Mouse (Mus musculus) bone marrow, adult 2 months (tissue): ENCODE measurements around the gene Pmepa1. TPM values are rescaled to one million over a fixed set of nuclear protein-coding genes. Genes with fewer than 3 reads are reported as not detected.

ENCODE experiments used
- H3K27ac ChIP-seq: fragments of 200-500 bp; 2 replicates; pipeline ENCODE4 v1.5.1; 2012; ENCODE audit warnings: low read depth, mild to moderate bottlenecking, control low read depth, inconsistent platforms, low read length; ENCODE audit not compliant: control insufficient read depth, poor library complexity, insufficient read depth
- H3K4me1 ChIP-seq: fragments of 200-500 bp; 2 replicates; pipeline ENCODE4 v1.6.1; 2011; ENCODE audit warnings: low read length; ENCODE audit not compliant: control insufficient read depth, insufficient read depth
- H3K4me3 ChIP-seq: fragments of 200-500 bp; replicated peaks from 2 replicates; pipeline ENCODE3; 2011; ENCODE audit warnings: mild to moderate bottlenecking, low read depth, low read length, control low read depth; ENCODE audit not compliant: control insufficient read depth
- CTCF ChIP-seq: fragments of 200-500 bp; IDR thresholded peaks from 2 replicates; pipeline ENCODE4 v1.5.1; 2011; ENCODE audit warnings: low read length, control low read depth; ENCODE audit not compliant: control insufficient read depth, insufficient read depth
- POLR2A ChIP-seq: fragments of 200-500 bp; IDR thresholded peaks from 2 replicates; pipeline ENCODE4 v1.6.1; 2011; ENCODE audit warnings: low read depth, mild to moderate bottlenecking, control low read depth, low read length, borderline replicate concordance; ENCODE audit not compliant: control insufficient read depth
- WGBS: fragments of 180-500 bp; shearing (Covaris S2); methylation state at CpG from one replicate; pipeline ENCODE4 v1.1.7; 2018; 5-methylcytosine and 5-hydroxymethylcytosine counted together
- polyA plus RNA-seq: library from polyadenylated mRNA; stranded (reverse); fragments of >200 nt; gene quantifications from 2 replicates; pipeline ENCODE4 v1.2.4, GENCODE M21; 2011; ENCODE audit warnings: low replicate concordance; ENCODE audit not compliant: missing spikeins, insufficient read depth, insufficient read length

Pmepa1 gene
- polyA plus RNA-seq, 1 experiment = 12.5 TPM

DNA sequence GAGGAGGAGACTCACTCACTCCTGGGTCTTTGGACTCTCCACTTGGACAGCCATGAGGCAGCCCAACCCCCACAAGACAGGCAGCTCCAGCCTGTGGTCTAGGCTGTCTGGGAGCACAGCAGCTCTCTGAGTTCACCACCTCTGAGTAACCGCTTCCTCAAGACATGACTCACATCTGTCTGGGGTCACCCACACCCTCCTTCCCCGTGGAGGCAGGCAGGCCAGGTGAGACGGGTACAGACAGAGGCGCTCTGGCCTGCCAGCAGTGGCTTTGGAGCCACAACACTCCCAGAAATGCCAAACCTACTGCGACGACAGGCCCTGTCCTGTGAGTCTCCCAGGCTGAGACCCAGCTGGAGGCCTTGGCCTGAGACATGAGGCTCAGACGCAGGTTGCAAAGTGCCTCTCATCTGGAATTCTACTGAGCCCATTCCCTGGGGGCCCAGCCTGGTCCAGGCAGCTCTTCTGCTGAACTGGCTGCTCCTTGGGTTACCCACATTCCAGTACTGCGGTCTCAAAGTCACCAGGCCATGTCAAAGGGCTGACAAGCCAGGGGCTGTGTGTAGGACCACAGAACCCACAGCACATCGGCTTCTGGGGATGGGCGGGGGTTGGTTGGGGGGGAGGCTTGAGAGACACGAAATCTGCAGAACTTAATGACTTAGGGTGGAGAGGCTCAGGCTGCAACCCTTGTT lies 12.6 kb downstream of the Pmepa1 start:
- peaks cover 3% of the 10 kb centered on the region for H3K4me1 ChIP-seq
- 21% methylated on average over 11 of the region's 11 CpGs for WGBS
- TF ChIP-seq CTCF = no peak

DNA sequence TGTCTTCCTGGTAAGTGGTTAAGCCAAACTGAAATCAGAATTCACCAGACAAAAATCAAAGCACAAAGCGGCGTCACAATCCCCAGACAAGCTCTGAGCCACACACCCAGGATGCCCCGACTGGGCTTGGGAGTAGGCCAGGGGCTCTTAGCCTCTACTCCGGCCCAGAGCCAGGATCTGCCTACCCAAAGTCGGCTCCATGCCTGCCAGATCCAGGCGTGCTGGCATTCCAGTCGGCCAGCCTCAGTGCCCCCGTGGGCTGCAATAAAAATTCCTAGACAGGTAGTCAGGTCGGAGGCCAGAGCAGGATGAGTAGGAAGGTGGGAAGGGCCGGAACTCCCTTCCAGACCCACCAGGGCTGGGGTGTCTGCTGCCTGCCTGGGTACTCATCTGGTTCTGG lies 14.8 kb downstream of the Pmepa1 start:
- WGBS = 81% methylated on average over 10 of the region's 10 CpGs
- peaks cover 2% of the 10 kb centered on the region for H3K4me1 ChIP-seq
- TF ChIP-seq CTCF (no peak), POLR2A (no peak)

More for the DNA sequence above, 12.6 kb downstream of the Pmepa1 start:
- no peak overlapping the region for H3K27ac ChIP-seq
- H3K4me3 ChIP-seq = no peak overlapping the region

DNA sequence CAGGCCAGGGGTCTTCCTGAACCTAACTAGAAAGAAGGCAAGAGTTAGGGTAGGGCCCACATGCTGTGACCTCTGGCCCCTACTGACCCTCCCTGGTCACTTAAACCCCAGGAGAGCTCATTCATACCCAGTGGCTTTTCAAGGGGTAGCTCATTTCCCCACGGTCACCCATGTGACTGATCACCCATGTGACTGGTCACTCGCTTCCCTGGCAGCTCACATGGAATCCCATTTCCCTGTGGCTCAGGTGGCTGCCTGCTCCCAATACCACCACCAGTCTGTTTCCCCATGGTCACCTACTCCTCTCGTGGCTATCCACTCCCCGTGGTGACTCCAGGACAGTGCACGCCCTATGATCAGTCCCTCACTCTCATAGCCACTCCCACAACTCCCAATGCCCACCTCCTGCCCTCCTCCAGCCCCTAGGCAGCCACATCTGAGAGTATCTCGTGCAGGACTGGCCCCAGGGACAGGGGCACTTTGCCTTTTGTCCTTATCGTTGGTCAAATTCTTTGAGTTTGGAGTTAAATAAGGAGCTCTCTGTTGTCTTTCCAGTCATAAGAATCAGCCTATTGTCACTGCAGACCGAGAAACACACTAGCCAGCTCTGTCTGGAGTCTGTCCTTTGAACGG lies 17.8 kb downstream of the Pmepa1 start:
- Histone ChIP-seq H3K4me3 (no peak overlapping the region), H3K27ac (no peak overlapping the region), H3K4me1 (no peaks in the 10 kb centered on the region; the same call in 1 of the 2 replicates)
- no peak for TF ChIP-seq CTCF
- TF ChIP-seq POLR2A = no peak
- WGBS = 69% methylated on average over 9 of the region's 9 CpGs

More for the DNA sequence above, 14.8 kb downstream of the Pmepa1 start:
- no peak overlapping the region for H3K27ac ChIP-seq
- H3K4me3 ChIP-seq = no peak overlapping the region

DNA sequence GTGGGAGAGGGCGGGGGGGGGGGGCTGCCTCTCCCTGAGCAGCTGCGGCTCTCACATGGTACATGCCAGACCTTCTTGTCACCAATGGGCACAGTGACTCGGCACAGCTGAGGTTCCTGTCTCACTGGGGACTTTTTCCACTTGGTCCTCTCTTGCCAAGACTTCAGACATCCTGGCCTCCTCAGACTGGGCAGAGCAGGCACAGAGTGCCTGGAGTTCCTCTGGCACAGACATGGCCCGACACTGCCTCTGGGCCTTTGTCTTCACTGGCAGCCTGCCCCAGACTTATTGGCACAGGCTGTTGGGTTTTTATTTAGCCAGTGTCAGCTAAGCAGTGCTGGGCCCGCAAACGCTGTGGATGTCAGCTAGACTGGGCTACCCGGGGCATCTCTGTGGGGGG lies 18.7 kb downstream of the Pmepa1 start:
- H3K4me3 ChIP-seq = no peak overlapping the region
- WGBS = 41% methylated on average over 7 of the region's 7 CpGs

DNA sequence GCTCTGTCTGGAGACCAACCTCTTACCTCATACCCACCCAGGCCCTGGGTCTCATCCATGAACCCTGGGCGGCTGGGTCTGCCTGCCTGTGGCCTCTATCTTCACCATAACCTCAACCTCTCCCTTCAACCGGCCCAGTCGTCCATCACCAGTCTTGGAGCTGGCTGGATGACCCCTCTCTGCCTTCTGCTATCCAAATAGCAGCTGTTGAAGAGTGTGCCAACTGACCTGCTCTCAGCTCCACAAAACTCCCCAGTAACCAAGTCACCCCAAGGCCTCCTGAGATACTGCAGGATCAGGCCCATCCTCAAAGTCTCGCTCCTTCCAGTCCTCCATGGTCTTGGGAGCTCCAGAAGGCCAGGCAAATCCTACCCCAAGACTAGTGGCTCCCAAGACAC lies 19.8 kb downstream of the Pmepa1 start:
- 78% methylated on average over 4 of the region's 4 CpGs for WGBS
- H3K4me1 ChIP-seq = no peaks in the 10 kb centered on the region
- TF ChIP-seq CTCF = no peak
- no peak for TF ChIP-seq POLR2A
- H3K27ac ChIP-seq = no peak overlapping the region
- H3K4me3 ChIP-seq = no peak overlapping the region

More for the DNA sequence above, 18.7 kb downstream of the Pmepa1 start:
- no peaks in the 10 kb centered on the region for H3K4me1 ChIP-seq
- TF ChIP-seq POLR2A (no peak), CTCF (no peak)
- H3K27ac ChIP-seq = no peak overlapping the region

DNA sequence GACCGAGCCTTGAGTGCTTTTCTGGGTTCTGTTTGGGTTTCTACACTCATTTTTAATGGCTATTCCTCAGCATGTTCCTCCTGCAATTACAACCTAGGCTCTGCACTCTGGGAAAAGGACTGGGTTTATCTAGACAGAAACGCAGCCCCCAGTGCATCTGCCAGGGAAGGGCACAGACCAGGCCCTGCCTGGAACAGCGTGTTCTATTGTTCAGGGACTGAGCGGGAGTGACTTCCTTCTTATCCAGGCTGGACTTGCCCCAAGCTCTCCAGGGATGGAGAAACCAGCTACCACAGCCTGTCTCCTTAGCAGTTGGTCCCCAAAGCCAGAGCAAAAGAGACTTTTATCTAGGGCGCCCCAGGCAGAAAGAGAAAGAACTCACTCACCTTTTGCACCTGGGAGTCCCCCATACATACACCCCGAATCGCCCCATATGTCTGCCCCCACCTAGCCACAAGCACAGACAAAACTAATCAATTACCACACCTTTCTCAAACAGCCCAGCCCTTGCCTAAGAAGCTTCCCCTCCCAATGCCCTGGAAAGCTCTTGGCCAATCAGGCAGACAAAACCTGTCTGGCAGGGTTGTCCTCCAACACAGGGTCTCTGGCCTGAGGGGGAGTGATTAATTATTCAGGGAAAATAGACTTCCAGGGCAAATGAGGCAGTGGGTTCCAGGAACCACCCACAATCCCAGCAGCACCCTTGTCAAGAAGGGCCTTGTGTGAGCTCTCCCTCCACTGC lies 20.4 kb downstream of the Pmepa1 start:
- WGBS = 81% methylated on average over 7 of the region's 7 CpGs
- H3K4me1 ChIP-seq = no peaks in the 10 kb centered on the region
- no peak overlapping the region for H3K4me3 ChIP-seq
- no peak overlapping the region for H3K27ac ChIP-seq
- TF ChIP-seq POLR2A (no peak), CTCF (no peak)

DNA sequence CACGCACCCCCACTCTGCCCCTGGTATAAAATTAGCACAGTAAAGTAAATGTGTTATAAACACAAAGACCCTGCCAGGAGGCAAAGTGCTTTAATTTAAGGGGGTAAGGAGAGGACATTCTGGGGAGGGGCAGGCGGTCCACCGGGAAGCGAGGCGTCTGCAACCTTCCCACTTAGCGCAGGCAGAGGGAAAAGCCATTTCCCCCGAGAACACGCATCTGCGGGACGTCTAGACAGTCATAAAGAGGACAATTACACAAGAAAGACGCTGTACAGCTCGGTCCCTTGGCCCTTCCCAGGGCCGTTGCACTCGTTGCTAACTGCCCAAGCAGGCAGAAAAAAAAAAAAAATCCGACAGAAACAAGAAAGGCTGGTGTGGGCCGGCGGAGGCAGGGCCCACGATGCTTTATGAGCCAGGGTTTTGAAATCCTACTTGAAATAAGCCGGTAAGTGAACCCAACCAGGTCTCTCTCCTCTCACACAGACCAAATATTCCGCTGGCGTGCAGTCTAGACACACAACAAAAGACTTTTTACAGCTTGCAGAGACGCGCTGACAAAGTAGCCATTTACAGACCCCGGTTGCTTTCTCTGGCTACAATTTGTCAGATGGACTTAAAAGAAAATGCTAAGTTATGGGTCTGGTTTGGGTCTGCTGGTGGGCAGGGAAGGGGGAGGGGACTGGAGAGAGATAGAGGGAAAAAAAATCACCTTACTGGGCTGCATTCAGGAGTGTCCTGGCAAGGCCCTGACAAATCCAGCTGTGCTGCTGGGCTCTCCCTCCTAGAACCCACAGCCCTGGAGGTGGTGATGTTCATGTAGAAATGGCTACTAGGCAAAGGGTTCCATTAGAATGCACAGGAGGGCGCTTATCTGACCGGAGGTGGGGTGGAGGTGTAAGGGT lies 22.3 kb downstream of the Pmepa1 start:
- no peak overlapping the region for H3K4me3 ChIP-seq
- no peaks in the 10 kb centered on the region for H3K4me1 ChIP-seq
- 77% methylated on average over 26 of the region's 26 CpGs for WGBS
- no peak overlapping the region for H3K27ac ChIP-seq
- TF ChIP-seq POLR2A (no peak), CTCF (no peak)

DNA sequence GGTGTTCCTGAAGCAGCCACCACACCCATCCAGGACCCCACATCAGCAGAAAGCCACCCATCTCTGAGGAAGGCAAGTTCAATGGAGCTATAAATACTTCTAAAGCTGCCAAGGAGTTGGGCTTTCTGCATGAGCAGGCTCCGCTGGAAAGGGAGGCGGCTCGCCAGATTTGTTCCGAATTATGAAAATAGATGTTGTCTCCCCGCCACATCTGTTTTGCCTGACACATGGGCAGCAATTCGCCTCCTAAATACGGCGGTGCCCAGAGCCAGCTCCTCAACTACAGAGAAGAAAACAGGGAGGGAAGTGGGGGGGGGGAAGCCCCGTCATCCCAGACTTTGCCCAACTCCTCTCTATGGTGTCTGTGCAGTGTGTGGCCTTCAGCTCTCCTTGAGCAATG lies 24.7 kb downstream of the Pmepa1 start:
- TF ChIP-seq POLR2A (no peak), CTCF (no peak)
- 75% methylated on average over 9 of the region's 9 CpGs for WGBS

More for the DNA sequence above, 24.7 kb downstream of the Pmepa1 start:
- no peak overlapping the region for H3K27ac ChIP-seq
- H3K4me1 ChIP-seq = no peaks in the 10 kb centered on the region
- no peak overlapping the region for H3K4me3 ChIP-seq
